Mouse (Mus musculus) large intestine, adult 2 months (tissue): ENCODE results near the gene Metap1d. TPM values are rescaled to one million over a fixed set of nuclear protein-coding genes. Genes with fewer than 3 reads are reported as not detected.

Experiments
- DNase-seq: peaks from one replicate; pipeline ENCODE4 v3.0.0-alpha.2; 2012; ENCODE audit warnings: low read depth, low spot score
- WGBS: fragments of 180-500 bp; shearing (Covaris S2); methylation state at CpG from one replicate; pipeline ENCODE4 v1.1.7; 2018; 5-methylcytosine and 5-hydroxymethylcytosine counted together
- polyA plus RNA-seq: library from polyadenylated mRNA; depleted of rRNA; stranded (reverse); fragments of >200 nt; gene quantifications from 2 replicates; pipeline ENCODE4 v1.2.3, GENCODE M21; 2012

Metap1d gene
- polyA plus RNA-seq, 1 experiment = 12.7 TPM

DNA sequence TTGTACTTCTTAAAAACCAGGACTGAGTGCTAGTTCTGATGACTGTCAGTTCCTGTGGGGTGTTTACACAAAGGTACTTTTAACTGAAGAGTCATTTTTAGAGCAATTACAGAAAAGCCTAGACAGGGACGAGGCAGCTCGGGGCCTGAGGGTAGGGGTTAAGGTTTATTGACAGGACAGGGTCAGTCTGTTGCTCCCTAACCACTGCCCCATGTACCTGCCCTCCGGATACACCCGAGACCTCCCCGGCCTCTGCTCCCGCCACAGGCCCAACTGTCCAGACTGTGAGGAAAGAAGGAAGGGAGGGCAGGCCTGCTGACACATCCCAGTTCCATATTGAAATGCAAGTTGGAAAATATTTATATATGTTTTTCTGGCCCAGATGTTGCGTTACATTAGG is 20.8 kb downstream of the Metap1d start:
- no peak for DNase-seq
- 64% methylated on average over 7 of the region's 7 CpGs for WGBS

DNA sequence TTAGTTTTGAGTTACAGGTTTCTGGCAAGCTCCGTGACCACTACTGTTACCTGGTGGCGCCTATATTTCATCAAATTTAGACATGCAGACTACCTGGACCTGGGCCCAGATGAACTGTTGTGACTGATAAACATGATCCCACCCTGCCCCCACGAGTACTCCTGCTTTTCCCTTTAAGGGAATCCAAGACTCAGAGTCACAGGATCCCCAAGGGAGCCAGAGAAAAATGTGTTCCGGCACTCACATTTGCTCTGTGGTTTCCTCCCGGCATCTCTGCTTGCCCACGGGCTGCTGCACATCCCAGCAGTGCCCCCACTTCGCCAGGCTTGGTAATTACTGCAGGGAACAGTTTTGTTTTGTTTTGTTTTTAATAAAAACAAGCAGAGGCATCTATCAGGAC is 21.3 kb downstream of the Metap1d start:
- no peak for DNase-seq
- 73% methylated on average over 7 of the region's 7 CpGs for WGBS

DNA sequence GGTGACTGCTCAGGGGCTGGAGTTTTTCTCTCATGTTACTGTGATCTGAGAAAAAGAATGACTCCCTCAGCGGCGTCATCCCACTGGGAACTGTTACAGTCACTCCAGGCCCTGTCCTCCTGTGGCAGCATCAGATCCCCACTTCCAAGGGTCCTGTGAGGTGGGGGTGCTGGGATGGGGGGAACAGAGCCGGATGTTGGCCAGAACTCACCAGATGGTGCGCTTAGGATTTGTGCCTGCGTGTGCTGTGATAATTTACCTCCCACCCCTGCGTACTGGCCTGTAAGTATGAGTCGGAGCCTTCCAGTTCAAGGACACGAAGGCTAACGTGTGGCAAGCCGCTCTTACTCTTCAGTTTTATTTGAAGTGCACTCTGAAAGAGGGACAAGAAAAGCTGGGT is 22.2 kb downstream of the Metap1d start:
- no peak for DNase-seq
- WGBS = 85% methylated on average over 10 of the region's 10 CpGs

DNA sequence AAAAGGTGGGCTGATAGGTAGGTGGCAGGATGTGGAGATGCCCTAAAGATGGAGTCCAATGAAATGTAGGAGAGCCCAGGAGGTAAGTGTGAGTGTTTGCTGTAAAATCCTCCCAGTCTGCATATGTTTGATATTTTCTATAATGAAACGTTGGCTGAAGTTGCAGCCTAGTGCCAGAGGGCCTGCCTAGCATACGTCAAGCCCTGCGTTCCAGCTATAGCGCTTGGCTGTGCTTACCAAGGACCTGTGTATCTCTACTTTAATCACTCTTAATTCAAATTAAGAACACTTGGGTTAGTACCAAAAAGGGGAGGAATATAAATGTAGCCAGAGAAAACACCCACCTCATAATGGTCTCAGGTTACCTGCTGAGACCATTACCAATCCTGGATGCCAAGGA is 22.7 kb downstream of the Metap1d start:
- no peak for DNase-seq
- 95% methylated on average over 4 of the region's 4 CpGs for WGBS

DNA sequence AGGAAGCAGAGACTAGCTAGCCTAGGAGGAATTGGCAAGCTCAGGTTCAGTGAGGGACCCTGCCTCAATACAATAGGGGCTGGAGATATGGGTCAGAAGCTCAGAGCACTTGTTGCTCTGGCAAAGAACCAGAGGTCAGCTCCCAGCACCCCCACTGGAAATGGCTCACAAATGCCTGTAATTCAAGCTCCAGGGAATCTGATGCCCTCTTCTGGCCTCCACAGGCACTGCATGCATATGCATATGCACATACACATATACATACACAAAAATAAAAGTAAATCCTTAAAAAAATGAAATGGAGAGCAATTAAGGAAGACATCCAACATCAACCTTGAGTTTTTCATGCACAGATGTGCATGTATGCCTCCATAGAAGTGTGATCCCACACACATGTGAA is 24.7 kb downstream of the Metap1d start:
- DNase-seq = no peak

DNA sequence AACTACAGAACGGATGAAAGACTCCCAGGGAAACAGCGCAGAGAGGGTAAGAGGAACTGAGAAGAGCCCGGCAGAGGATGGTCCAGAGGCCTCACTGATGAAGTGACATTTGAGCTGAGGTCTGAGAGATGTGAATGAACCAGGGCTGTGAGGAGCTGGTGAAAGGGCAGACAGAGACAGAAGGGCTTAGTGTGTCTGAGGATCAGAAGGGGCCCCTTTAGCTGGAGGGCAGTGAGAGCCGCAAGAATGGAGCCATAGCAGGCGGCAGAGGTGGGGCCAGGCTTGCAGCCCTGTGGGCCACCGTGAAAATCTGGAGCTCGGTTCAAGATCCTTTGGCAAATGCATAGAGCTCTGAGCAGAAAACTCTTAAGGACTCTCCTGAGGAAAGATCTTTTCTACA is 26.8 kb downstream of the Metap1d start:
- WGBS = 76% methylated on average over 7 of the region's 7 CpGs
- DNase-seq = no peak

DNA sequence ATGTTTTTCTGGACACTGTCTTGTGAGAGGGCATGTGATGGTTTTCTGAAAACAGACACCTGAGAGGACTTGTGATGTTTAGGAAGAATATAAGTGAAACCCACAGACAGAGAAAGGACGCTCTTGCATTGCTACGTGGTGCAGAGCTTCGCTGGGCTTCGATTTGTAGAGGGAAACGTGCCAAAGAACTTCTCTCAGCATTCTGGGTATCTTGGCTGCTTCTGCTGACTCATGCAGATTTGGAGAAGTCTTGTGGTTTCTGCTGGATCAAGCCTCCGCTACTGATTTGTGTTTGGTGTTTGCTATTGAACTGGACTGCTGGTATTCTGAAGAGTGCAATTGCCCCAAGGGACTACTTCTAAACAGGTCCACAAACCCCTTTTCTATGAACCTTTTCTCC is 28.7 kb downstream of the Metap1d start:
- WGBS = 73% methylated on average over 6 of the region's 6 CpGs
- DNase-seq = no peak

DNA sequence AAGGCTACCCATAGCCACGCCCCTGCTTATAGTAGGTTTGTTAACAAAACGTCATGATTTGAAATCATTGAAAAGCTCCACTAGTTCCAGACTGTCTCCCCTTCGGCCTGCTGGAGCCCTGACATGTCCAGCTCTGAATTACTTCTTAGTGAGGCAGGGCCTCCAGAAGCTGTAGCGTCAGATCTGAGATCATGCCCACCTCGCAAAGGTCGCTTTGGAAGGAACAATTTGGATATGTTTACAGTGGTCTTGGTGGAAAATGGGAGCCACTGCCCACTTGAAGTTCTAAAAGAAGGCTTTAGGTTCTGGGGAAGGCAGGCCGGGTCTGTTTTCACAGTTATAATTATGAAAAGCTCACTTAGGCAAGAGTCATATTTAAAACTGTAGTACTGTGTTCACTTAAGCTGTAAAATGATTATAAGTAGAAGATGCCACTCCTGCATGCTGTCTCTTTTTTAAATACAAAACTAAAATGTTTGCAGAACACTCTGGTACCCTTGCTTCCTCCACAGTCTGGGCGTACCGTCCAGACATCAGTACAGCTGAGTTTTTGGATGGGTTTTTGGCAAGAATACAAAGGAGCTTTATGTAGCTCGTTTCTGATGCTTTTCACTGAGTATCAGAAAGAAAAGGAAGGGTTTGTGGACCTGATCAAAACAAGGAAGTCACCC is 30.1 kb downstream of the Metap1d start:
- WGBS = 72% methylated on average over 10 of the region's 10 CpGs

DNA sequence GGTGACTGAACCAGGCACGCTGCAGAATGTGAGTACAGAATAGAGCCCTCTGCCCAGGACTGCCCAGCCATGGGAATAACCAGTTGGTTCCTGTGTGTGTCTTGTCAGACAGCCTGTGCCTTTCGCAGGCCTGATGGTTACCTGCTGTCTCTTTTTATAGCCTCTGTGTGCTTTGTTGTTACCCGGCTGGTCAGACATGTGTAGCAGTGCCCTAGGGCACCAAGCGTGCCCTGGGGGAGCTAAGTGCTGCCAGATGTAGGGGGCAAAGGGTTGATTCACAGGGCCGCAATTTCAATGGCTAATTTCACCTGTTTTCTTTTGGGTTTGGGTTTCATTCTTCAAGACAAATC is 30.6 kb downstream of the Metap1d start:
- no peak for DNase-seq
- WGBS = 77% methylated on average over 5 of the region's 5 CpGs

More for the DNA sequence above, 30.1 kb downstream of the Metap1d start:
- no peak for DNase-seq

DNA sequence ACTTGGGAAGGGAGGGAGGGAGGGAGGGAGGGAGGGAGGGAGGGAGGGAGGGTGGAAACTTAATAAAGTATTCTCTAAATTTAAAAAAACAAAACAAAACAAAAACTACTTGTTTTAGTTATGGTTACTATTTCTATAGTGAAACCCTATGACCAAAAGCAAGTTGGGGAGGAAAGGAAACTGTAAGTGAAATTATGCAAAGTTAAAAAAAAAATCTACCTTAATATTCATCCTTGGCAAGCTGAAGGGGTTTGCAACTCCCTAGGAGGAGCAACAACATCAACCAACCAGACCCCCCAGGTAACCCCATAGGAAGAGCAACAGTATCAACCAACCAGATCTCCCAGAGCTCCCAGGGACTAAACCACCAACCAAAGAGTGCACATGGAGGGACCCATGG is 38.2 kb downstream of the Metap1d start:
- no peak for DNase-seq

DNA sequence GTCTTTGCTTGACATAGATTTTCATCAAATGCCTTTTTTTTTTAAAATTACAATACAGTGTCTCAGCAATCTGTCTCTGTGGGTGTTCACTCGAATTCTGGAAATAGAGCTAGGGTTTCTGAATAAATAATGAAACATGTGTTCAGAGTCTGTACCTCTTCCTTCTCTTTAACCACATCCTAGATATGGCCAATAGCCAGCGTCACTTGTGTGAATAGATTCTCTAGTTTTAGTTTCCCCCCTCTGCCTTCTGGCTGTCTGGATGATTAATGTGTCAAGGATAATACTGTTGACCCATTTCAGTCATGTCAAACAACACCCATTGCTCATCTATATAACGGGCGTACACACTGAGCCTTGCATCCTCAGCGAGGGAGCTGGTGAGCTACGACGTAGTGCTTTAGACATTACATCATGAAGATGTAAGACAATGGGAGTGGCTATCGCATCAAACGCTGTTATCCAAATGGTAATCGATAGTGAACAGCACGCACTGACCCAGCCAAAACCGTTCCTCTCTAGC is 40.1 kb downstream of the Metap1d start:
- no peak for DNase-seq
- 77% methylated on average over 12 of the region's 12 CpGs for WGBS

DNA sequence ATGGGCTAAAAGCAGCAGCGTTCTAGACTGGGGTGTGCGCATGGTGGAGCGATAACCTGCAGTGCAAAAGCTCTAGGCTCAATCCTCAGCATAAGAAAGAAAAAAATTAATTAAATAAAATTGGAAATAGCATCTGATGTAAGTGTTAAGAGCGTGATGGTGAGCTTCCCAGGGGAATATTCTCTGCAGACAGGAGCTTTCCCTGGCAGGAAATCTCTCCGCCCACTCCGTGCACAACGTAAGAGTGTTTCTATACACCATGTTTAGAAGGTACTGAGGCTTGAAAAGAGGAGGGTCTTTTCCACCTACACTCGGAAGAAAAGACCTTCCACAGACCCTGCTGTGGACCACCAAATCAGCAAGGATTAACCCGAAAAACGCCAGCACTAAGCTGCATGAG is 41.4 kb downstream of the Metap1d start:
- 83% methylated on average over 10 of the region's 10 CpGs for WGBS

DNA sequence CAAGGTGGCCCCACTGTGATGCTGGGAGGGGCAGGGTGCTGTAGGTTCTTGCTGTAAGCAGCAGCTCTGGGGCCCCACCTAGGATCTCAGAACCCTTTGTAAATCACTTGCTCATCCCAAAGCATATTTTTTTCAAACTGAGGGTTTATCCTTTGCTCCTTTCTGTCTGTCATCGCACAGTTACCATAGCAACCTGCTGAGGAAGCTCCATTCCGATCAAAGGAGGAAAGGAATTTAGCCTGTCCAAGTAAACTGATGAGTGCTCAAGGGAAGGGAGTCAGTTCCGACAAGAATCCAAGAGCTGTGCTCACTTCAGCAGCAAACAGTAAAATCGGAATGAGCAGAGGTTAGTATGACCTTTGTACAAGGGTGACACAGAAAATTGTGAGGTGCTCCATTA is 41.9 kb downstream of the Metap1d start:
- no peak for DNase-seq
- WGBS = 50% methylated on average over 4 of the region's 4 CpGs

More for the DNA sequence above, 41.4 kb downstream of the Metap1d start:
- DNase-seq = no peak

DNA sequence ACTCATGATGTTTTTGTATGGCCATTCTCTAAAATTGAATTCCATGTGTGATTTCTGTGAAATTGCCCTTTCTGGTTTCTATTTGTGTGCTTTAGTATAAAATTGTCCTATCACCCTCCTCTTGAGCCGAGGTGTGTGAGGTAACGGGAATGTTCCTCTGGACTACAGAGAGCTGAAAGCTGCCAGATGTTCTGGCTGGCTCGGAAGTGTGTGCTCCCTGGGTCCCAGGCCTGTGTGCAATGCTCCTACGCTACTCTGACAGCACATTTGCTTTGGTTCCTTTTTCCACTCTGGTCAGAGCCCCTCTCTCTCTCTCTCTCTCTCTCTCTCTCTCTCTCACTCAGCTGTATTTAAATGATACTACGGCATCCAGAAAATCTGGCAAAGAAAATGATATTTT is 44.1 kb downstream of the Metap1d start:
- no peak for DNase-seq
- WGBS = 65% methylated on average over 5 of the region's 5 CpGs

DNA sequence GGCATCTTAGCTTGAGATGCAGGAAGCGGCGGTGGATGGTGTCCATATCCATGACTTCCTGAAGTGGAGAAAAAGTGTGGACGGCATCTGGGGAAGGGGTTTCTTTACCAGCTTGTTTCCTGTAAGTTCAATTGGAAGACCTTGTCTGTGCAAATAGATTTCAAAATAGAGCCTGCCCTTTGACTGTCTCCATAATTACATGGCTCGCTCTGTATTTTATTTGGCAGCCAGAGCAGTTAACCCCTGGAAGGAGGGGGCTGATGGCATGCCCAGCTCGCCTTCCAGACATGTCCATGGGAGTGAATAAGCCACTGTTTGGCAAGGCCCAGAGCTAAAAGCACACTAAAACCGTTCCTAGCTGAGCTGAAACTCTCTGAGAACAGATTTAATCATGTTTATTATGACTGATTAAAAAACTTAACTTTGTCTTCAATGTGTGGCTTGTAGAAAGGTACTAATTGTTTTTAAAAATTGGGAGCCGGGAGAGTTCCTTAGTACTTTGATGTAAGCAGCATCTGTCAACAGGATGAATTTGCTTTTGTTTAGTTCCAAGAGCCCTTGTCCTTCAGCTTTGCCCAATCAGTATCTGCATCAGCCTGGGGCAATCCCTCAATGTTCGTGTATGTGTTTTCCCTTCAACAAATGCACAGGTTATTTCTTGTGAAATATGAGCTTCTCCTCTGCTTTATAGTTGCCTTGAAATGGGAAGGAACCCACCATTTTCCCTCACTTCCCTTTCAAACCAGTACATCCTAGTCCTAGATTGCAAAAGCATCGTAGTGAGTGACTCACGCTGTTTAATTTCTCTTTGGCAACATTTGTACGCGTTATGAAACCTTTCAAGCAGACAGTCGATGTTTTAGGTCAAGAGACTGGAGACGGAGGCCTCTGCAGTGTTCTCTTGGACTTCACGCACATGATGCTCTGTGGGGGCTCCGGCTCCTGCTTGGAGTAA is 46.5 kb downstream of the Metap1d start:
- DNase-seq = no peak
- 67% methylated on average over 16 of the region's 16 CpGs for WGBS

DNA sequence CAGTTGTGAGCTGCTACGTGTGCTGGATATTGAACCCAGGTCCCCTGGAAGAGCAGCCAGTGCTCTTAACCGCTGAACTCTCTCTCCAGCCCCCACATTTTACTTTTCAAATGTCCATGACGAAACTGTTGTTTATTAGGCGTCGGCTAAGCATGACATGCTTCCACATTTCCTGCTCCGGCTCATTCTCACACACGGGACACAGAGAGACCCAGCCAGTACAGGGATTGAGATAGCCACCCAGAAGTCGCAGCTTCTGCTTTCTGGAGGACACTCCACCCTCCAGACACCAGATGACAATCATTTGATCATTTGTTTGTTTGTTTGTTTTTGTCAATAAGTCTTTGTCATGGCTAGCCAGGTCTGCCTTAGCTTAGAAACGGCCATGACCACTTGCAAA is 51.8 kb downstream of the Metap1d start:
- 62% methylated on average over 9 of the region's 9 CpGs for WGBS
- DNase-seq = no peak

DNA sequence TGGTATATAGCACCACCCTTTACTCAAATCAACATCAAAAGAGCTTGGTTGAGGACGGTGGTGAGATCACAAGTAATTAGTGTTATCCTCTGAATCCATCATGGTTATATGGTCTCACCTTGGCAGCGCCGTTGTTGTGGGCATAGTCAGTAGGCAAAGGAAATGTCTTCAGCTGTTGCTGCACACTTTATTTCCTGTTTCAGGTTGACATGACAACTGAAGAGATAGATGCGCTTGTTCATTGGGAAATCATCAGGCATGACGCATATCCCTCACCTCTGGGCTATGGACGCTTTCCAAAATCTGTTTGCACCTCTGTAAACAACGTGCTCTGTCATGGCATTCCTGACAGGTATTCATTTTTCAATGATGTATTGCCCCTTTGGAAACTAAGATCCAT is 58.1 kb downstream of the Metap1d start:
- DNase-seq = no peak
- WGBS = 89% methylated on average over 7 of the region's 7 CpGs

DNA sequence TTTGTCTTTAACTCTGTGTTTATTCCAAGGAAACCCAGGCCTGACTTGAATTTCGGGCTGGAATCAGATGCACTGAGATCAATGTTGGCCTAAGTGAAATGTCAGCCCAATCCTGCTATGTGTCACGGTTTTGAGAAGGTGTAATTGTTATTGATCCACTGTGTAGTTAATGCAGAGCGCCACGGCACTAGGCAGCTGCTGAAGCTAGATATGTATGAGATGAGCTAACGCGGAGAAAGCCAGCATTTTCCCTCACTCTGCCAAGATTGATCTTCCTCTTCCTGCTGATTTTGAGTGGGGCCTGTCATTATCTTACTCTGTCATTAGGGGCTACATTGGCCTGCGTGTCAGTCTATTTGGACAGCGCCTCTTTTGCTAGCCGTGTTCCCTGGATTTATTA is 59.2 kb downstream of the Metap1d start:
- WGBS = 88% methylated on average over 9 of the region's 9 CpGs
- no peak for DNase-seq

DNA sequence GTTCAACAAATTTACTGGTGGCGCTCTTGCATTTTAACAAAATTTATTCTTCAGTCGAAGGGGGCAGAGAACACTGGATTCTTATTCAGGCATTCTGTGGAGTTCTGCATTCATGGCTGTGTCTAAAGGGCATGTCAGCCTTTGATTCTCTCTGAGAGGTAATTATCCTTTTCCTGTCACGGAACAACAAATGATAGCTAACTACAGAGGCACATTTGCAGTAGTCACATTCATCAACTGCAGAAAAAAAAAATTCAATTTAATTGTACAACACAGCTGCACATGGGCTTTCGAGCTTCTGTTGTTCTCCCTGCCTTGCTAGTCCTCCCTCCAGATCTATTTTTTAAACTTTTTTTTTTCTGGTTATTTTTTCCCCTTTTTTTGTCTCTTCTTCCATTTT is 63.9 kb downstream of the Metap1d start:
- no peak for DNase-seq
- WGBS = 90% methylated on average over 4 of the region's 4 CpGs

DNA sequence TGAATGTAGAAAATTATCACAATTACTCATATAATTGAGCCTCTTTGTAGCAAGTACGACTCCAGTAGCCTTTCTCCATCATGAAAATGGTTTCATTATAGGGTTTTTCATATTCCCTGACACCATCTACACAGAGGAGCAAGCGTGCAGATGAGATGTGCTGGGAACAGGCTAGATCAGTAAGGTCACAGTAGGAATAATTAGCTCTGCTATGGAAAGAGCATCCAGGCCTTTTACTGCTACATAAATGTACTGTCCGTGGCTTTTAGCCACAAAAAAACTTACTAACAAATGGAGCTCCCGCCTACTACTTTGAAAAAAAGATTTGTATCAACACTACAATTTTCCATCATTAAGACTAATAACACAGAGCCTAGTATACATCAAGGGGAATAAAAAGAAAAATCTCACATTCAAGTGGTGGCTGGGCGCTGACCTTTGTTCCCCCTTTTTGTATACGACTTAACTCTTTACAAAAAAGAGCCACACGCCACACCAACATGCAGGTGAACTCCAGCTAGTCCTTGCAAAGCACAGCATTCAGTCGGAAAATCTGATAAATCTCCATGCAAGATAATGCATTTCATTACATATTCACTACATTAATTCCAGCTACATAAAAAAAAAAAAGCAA is 64.5 kb downstream of the Metap1d start:
- 88% methylated on average over 8 of the region's 8 CpGs for WGBS
- DNase-seq = no peak

DNA sequence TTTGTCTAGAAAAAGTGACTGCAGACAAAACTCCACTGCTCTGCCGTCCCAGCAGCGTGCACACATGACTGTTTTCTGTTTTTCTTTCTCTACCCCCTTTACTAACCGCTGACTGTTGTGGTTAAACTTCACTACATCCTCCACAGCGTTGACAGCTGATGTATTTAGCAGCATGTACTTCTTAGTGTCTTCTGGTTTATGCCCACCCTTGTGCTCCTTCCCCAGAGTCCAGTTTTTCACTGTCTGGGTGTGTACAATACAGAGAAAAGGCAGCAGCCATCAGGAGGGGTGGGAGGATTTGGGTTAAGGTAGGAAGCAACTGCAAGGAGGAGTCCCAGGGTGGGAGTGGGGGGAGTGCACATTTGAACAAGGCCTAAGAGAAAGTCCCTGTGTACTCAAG is 69.8 kb downstream of the Metap1d start:
- WGBS = 72% methylated on average over 4 of the region's 4 CpGs
- no peak for DNase-seq
